Mouse (Mus musculus): ENCODE data around the gene Npepl1. TPM values are rescaled to one million over a fixed set of nuclear protein-coding genes. Genes with fewer than 3 reads are reported as not detected.

Npepl1 gene
- total RNA-seq, 2 experiments from 2014 or later, result 59.7 to 70.6 TPM

DNA sequence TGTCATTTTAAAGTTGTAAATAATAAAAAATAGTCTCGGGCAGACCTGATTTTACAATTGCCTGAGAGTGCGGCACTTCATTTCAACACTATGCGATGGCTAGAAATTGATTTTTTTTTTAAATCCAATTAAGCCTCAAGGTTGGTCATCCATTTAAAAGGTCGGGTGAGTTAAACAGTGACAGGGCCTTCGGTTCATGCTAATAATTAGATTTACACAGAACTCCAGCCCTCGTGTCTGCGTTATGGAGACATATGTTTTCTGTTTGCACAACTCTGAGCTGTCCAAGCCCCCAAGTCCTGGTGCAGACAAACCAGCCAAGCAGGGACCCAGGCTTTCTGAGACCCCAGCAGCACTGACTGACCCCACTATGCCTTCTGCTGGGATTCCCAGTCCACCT, 7.8 kb upstream of the Npepl1 start:
- intact Hi-C loops (cut with DNase I), result no loop called here
- DNase-seq, result peak in 1 of 2 experiments; percentile 4

GRCm38 (mm10) chr2:174103527-174103926, 6.6 kb upstream of the Npepl1 start:
- intact Hi-C loops (cut with DNase I), result no loop called here
- no peak for DNase-seq

DNA sequence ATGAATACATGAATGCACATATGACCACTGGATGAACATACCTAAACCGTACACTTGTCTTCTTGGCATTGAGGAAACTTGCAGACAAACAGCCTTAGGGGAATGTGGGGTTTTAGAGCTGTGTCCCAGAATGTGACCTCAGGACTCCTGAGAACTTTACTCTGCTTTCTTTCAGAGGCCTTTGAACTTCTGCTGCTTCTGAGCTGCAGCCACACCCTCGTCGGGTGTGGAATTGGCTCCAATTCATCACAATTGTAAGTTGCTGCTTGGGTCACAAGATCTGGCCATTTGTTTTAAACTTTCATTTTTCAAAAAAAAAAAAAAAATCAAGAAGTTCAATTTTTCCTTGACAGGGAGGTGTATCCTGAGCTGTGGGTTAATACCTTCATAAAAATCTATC, 2.8 kb upstream of the Npepl1 start:
- no peak for DNase-seq
- intact Hi-C loops (cut with DNase I), result no loop called here

DNA sequence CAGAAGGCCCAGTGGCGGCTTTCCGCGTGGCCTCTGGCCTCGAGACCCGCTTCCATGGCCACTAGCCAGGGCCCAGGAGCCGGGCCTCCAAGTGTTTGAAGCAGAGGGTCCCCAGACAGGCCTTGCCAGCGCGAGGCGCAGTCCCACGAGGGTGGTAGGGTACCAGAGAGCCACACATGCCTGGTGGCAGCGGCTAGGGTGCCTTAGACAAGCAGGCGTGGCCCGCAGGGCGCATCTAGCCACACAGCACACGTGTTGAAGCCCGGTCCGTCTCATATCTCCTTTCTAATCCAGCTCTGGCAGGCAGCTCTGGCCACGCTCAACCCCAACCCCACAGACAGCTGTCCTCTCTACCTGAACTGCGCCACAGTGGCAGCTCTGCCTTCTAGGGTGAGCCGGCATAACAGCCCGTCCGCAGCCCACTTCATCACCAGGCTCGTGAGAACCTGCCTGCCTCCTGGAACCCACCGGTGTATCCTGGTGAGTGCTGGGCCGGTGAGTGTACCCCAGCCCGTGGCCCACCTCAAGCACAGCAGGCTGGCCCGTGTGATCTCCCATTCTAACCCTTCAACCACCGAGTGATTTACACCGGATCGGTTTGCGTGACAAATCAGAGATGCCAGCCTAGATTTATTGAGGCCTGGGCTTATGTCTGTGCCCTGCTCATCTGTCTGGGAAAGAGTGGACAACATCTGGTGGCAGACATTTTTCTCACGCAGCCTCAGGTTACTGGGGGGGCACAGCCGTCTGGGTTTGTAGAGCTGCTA, 817 bp downstream of the Npepl1 start:
- intact Hi-C loops (cut with DNase I), result loop anchor here (2.0 to 5.0 kb wide), 2 partner anchors 34 to 524 kb away; partner anchors contain the start of gene Stx16
- DNase-seq, result peak in 1 of 2 experiments; percentile 53

DNA sequence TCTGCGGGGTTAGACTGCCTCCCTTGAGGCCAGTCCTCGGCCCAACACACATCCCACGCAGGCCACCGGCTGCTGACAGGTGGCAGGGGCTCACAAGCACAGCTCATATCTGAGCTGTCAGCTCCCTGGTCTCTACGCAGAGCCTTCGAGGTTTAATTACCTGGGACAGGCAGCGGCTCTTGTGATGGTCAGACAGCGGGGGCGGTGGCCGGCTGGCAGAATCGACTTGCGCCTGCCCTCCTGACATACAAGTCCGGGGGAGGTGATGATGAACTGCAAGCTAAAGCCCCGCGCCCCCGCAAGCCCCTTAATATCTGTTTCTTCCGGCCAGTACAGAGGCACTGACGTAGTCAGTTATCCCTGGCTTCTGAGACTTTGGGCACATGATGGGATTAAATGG, 2.8 kb downstream of the Npepl1 start:
- DNase-seq, result no peak
- intact Hi-C loops (cut with DNase I), result loop anchor here (5.0 kb wide), 1 partner anchor 526 kb away; no protein-coding TSS in a partner anchor

- intact Hi-C loops (cut with DNase I), result loop anchor here (5.0 kb wide), 1 partner anchor 527 kb away; no protein-coding TSS in a partner anchor
- DNase-seq, result peak; percentile 63 to 64
Observed at GRCm38 (mm10) chr2:174114148-174114864, 4.2 kb downstream of the Npepl1 start.

DNA sequence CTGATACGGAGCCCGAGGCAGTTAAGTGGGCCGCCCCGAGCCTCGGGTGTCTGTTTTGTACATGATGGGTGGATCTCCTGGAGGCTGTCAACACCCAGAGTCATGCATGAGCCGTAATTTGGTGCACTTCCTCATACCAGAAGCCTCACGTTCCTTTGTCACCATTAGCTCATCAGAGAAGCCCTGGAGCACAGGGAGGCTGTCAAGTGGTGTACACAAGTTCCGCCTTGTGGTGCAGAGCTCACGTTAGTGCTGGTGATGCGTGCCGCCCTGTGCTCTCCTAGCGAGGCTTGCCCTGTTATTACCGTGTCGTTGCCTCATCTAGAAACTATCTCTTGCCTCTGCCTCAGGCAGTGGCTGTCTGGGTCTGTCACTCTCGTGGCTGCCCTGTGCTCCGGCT, 6.8 kb downstream of the Npepl1 start:
- intact Hi-C loops (cut with DNase I), result no loop called here
- DNase-seq, result no peak

- no peak for DNase-seq
- intact Hi-C loops (cut with DNase I), result no loop called here
Observed at GRCm38 (mm10) chr2:174118141-174118540, 8.0 kb downstream of the Npepl1 start.

DNA sequence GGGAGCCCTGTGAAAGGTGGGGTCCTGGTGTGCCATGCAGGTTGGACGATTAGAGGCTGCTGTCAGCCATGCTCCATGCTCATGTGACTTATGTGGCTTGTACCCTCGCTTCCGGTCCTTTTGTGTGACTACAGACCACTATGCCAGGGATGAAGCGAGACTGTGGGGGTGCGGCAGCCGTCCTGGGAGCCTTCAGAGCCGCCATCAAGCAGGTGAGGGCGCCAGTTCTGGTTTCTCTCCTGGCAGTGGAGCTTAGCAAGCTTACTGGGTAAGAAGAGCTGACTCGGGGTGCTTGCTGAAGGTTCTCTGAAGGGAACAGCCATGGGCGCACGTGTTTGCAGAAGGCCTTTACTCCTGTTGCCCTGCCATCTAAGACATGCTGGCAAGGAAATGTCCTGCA, 9.1 kb downstream of the Npepl1 start:
- DNase-seq, result no peak
- intact Hi-C loops (cut with DNase I), result no loop called here

- intact Hi-C loops (cut with DNase I), result no loop called here
- no peak for DNase-seq
Observed at GRCm38 (mm10) chr2:174120631-174121030, 10.5 kb downstream of the Npepl1 start.

- intact Hi-C loops (cut with DNase I), result no loop called here
- no peak for DNase-seq
Observed at GRCm38 (mm10) chr2:174121411-174121947, 11.3 kb downstream of the Npepl1 start.

DNA sequence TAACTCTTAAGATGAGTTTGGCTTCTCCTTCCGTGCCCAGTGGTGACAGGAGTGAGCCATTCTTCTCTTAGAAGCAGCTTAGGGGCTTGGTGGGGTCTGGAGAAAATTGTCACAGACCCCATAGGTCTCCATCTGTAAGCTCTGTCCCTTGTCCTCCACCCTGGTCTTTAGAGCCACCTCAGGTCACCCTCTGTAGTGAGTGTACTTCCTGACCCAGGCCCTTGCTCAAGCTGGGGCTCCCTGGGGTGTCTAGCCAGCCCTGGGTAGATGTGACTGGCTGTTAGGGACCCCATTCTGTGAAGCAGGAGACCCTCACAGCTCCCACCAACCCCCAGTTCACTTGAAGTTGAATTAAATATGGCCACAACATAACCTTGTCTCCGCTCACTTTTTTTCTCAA, 12.2 kb downstream of the Npepl1 start:
- no peak for DNase-seq
- intact Hi-C loops (cut with DNase I), result no loop called here

GRCm38 (mm10) chr2:174123731-174124130, 13.6 kb downstream of the Npepl1 start:
- DNase-seq, result no peak
- intact Hi-C loops (cut with DNase I), result no loop called here

GRCm38 (mm10) chr2:174126522-174127375, 16.6 kb downstream of the Npepl1 start:
- intact Hi-C loops (cut with DNase I), result no loop called here
- DNase-seq, result no peak

GRCm38 (mm10) chr2:174127376-174127713, 17.2 kb downstream of the Npepl1 start:
- intact Hi-C loops (cut with DNase I), result no loop called here
- DNase-seq, result no peak

DNA sequence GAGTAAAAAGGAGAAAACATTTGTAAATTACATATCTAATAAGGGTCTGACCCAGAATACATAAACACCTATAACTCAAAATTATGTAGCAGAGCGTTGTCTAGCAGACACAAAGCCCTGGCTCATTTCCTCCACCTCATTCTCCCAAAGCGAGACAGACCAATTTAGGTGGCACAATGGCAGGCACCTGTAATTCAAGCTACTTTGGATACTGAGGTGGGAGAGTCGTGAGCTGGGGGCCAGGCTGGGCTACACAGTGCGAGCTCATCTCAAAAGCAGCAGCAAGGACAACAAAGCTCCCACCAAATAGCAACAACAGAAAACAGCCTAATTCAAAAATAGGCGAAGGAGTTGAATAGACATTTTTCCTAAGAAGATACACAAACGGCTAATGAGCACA, 18.8 kb downstream of the Npepl1 start:
- no peak for DNase-seq
- intact Hi-C loops (cut with DNase I), result no loop called here

GRCm38 (mm10) chr2:174130468-174131097, 20.4 kb downstream of the Npepl1 start:
- DNase-seq, result no peak
- intact Hi-C loops (cut with DNase I), result no loop called here

DNA sequence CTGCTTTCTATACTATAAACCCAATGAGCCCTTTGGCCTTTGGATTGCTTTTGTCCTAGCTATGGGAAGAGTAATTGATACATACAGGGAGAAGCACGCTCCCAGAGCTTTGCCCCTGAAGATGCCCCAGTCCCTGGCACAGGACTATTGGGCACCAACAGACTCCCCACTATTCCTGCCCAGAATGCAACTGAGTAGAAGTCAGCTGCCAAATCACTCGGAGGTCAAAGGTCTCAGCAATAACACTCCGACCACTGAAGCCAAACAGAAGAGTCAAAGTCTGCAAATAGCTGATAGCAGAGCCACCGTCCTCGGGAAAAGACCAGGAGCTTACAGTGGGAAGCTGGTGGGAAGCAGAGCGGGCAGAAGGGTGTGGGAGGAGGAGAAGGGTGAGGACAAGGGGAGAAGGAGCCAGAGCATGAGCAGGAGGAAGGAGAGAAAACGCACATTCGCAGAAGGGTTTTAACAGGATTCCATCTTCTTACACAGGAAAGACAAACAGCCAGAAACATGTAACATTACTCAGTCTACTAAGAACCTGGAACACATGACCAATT, 22.3 kb downstream of the Npepl1 start:
- intact Hi-C loops (cut with DNase I), result no loop called here
- DNase-seq, result no peak

DNA sequence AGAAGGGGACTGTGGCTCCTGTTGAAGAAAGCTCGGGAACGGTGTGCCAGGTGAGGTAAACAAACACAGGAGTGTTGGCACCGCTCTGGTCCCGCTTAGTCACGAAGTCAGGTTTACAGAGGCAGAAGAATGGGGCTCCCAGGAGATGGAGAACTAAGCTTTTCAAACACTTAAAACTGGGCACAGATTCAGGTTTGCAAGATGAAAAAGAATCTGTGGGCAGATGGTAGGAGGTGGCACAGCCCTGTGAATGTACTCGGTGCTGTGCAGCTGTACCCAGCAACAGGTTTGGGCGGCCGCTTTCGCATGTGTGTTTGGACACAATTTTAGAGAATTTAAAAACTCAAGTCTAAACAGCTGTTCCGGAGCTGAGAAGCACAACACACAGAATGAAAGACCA, 48.9 kb downstream of the Npepl1 start:
- DNase-seq, result no peak
- intact Hi-C loops (cut with DNase I), result no loop called here

DNA sequence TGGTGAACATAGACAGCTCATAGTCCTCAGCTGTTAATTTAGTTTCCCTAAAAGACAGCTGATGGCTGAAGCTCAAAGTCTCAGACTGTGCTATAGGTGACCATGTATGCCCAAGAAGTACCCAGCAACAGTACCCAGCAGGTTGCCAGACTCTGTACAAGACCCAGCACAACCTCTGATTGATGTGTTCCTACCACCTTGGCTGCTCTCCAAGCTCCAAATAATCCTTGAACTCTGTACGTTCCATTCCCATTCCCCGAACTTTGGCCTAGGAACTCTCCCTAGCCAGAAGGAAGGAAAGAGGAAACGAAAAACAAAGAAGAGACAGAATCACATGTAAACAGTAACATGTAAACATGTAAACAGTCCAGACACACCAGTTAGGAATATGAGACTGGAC, 50.3 kb downstream of the Npepl1 start:
- intact Hi-C loops (cut with DNase I), result no loop called here
- no peak for DNase-seq

Measured in gastrocnemius, postnatal 36 days (tissue).